Mouse (Mus musculus) G1E (cell line): Measurements from ENCODE around the gene Mtss1l. TPM values are rescaled to one million over a fixed set of nuclear protein-coding genes. Genes with fewer than 3 reads are reported as not detected.
"Not testable (repeated sequence)": the region's sequence is repeated elsewhere in the genome, so short reads cannot be mapped to it uniquely, and the experiment has no call there.

Experiments
- ATAC-seq: 2 replicates; pipeline ENCODE4 v1.8.0; 2016; ENCODE audit warnings: mild to moderate bottlenecking; ENCODE audit not compliant: insufficient number of reproducible peaks, poor library complexity, low FRiP score, severe bottlenecking; ENCODE audit errors: extremely low read depth
- DNase-seq: peaks from one replicate; pipeline ENCODE4 v3.0.0; 2012; ENCODE audit warnings: low spot score
- H3K27me3 ChIP-seq: 2 replicates; pipeline ENCODE4 v1.6.1; 2012; ENCODE audit warnings: mild to moderate bottlenecking, low read length, inconsistent platforms; ENCODE audit not compliant: insufficient read depth
- H3K36me3 ChIP-seq: replicated peaks from 2 replicates; pipeline ENCODE3; 2012; ENCODE audit warnings: mild to moderate bottlenecking, inconsistent platforms
- H3K4me1 ChIP-seq: 2 replicates; pipeline ENCODE4 v1.6.1; 2012; ENCODE audit warnings: low read depth, low read length, inconsistent platforms, mixed read lengths; ENCODE audit not compliant: insufficient read depth
- H3K4me3 ChIP-seq: 2 replicates; pipeline ENCODE4 v1.5.1; 2012; ENCODE audit warnings: low read depth, mild to moderate bottlenecking, inconsistent platforms, low read length, moderate library complexity, mixed read lengths
- H3K9me3 ChIP-seq: replicated peaks from 2 replicates; pipeline ENCODE4 v1.6.1; 2012; ENCODE audit warnings: inconsistent platforms
- CTCF ChIP-seq: IDR thresholded peaks from 2 replicates; pipeline ENCODE4 v1.5.1; 2012; ENCODE audit warnings: low read depth, low read length, inconsistent platforms, mixed read lengths
- GATA1 ChIP-seq: IDR thresholded peaks from 2 replicates; pipeline ENCODE4 v1.6.1; 2012; ENCODE audit warnings: borderline replicate concordance, low read length, inconsistent platforms, mixed read lengths
- GATA2 ChIP-seq: IDR thresholded peaks from 2 replicates; pipeline ENCODE4 v1.6.1; 2012; ENCODE audit warnings: low read depth, low read length, inconsistent platforms, borderline replicate concordance
- POLR2AphosphoS5 ChIP-seq: IDR thresholded peaks from 2 replicates; pipeline ENCODE4 v1.6.1; 2012; ENCODE audit warnings: low read depth, low read length, inconsistent platforms; ENCODE audit not compliant: insufficient replicate concordance
- TAL1 ChIP-seq: conservative IDR thresholded peaks from 2 replicates; pipeline ENCODE4 v1.6.1; 2012; ENCODE audit warnings: low read depth, low read length, inconsistent platforms, mixed read lengths
- polyA plus RNA-seq: library from polyadenylated mRNA; stranded (reverse); fragments of >175 nt; gene quantifications from 2 replicates; pipeline ENCODE4 v1.2.3, GENCODE M21; 2012
- total RNA-seq, 2 experiments: library from RNA; stranded (forward) in 1 of 2; stranded (reverse) in 1 of 2; fragments of 200-1000 nt in 1 of 2; fragments of >200 nt in 1 of 2; fragmentation: Nextera tagmentation in 1 of 2; gene quantifications; 2 replicates each; pipeline ENCODE4 v1.2.3; 2014 to 2017

Gene Mtss1l
- total and polyA plus RNA-seq, 3 experiments: 0.15 to 0.33 TPM; not detected in 1

DNA sequence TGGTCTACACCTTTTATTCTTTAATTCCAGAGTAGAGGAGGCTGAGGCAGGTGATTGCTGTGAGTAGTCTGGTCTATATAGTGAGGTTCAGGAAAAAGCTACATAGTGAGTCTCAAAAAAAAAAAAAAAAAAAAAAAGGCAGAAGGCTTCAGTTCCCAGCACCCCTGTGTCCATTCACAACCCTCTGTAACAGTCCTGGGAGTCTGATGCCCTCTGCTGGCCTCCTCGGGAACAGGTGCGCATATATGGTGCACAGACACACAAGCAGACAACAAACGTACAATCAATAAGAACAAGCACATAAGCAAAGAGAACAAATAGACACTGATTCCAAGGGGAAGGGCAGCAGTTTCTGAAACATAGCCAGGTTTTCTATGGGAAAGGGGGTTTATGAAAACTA lies 55.1 kb downstream of the Mtss1l start:
- ATAC-seq: no peak
- Histone ChIP-seq H3K4me1 (no peaks in the 10 kb centered on the region), H3K4me3 (no peak overlapping the region), H3K9me3 (peaks cover 4% of the 10 kb centered on the region), H3K36me3 (no peaks in the 10 kb centered on the region), H3K27me3 (peaks cover 7% of the 10 kb centered on the region)
- TF ChIP-seq POLR2AphosphoS5: no peak
- no peak for TF ChIP-seq GATA2
- no peak for TF ChIP-seq GATA1
- TF ChIP-seq CTCF: no peak
- no peak for TF ChIP-seq TAL1
- no peak for DNase-seq

DNA sequence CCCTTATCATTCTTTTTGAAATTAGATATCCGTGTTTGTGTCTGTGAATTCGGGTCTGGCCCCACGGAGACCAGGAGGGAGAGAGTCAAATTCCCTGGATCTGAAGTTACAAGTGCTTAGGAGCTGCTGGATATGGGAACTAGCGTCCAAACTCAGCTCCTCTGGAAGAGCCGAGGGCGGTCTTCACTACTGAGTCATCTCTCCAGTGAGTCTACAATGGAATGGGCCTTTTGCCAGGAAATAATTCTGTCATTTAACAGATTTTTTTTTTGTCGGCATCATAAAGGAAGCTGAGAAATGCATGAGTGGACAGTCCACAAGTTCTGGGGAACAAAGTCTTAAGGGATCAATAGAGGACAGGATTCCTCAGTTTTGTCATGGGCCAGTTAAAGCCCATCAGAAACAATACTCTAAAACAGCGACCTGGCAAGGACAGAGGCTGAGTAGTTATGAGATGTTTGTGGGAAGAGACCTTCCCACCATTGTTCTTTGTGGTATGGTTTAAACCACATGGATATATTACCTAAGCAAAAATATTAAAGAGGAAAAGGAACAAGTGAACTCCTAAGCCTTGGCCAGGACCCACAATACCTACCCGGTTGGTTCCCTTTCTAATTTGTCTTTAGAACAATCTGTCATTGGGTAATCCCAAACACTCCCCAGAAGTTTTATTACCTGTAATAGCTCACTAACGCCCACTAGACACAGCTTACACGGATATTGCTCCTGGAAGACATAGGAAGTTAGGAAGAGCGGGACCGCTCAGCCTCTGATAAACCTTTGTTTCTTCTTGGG lies 58.8 kb downstream of the Mtss1l start:
- Histone ChIP-seq H3K4me3 (no peak overlapping the region), H3K9me3 (peaks cover 4% of the 10 kb centered on the region), H3K27me3 (peaks cover 12% of the 10 kb centered on the region), H3K4me1 (peaks cover 8% of the 10 kb centered on the region), H3K36me3 (no peaks in the 10 kb centered on the region)
- TF ChIP-seq CTCF (no peak), TAL1 (no peak), POLR2AphosphoS5 (no peak), GATA1 (no peak), GATA2 (no peak)
- DNase-seq (no peak), ATAC-seq (no peak)

DNA sequence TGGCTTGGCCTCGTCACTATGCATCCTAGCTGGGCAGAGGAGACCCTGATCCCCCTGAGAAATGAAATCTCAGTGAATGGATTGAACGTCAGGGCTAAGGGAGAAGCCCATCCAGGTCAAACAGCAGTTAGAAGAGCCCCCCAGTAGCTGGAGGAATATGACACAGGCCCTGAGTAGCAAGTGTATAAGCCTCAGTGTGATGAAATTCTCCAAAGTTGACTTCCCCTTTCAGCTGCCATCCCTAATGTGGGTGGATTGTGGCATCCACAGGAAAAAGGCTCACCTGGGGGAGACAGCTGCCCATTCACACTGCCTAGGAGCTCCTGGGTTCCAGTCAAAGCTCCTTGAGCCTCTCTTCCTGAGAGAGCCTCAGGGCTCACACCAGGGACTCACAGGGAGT lies 64.1 kb downstream of the Mtss1l start:
- no peak for ATAC-seq
- H3K27me3 ChIP-seq: peaks cover 34% of the 10 kb centered on the region
- no peak overlapping the region for H3K4me3 ChIP-seq
- H3K9me3 ChIP-seq: no peaks in the 10 kb centered on the region
- TF ChIP-seq GATA1 (no peak), TAL1 (no peak), GATA2 (no peak), POLR2AphosphoS5 (no peak), CTCF (no peak)
- peaks cover 18% of the 10 kb centered on the region for H3K4me1 ChIP-seq
- H3K36me3 ChIP-seq: no peaks in the 10 kb centered on the region
- no peak for DNase-seq

DNA sequence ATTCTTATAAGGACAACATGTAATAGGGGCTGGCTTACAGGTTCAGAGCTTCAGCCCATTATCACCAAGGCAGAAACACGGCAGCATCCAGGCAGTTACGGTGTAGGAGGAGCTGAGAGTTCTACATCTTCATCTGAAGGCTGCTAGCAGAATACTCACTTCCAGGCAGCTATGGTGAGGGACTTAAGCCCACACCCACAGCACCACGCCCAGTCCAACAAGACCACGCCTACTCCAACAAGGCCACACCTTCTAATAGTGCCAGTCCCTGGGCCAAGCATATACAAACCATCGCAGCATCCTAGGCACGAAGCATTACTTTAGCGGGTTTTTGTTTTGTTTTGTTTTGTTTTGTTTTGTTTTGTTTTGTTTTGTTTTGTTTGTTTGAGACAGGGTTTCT lies 65.2 kb downstream of the Mtss1l start:
- H3K4me1 ChIP-seq: peaks cover 18% of the 10 kb centered on the region
- not testable (repeated sequence) for H3K9me3 ChIP-seq, DNase-seq, H3K36me3 ChIP-seq, H3K4me3 ChIP-seq, ATAC-seq
- H3K27me3 ChIP-seq: peaks cover 33% of the 10 kb centered on the region

DNA sequence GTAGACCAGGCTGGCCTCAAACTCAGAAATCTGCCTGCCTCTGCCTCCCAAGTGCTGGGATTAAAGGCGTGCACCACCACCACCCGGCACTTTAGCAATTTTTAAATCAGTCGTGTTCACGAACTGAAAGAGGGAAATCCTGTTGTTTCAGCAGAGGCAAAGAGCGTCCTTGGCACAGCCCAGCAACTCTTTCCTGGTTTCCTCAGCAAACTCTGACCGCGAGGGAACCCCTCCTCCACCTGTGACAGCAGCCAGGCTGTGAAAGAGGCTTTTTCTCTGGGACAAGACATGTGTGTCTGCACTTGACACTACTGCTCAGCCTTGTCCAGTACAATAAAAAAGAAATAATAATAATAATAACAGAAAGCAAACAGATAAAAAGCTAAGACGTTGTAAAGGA lies 65.7 kb downstream of the Mtss1l start:
- peaks cover 18% of the 10 kb centered on the region for H3K4me1 ChIP-seq

DNA sequence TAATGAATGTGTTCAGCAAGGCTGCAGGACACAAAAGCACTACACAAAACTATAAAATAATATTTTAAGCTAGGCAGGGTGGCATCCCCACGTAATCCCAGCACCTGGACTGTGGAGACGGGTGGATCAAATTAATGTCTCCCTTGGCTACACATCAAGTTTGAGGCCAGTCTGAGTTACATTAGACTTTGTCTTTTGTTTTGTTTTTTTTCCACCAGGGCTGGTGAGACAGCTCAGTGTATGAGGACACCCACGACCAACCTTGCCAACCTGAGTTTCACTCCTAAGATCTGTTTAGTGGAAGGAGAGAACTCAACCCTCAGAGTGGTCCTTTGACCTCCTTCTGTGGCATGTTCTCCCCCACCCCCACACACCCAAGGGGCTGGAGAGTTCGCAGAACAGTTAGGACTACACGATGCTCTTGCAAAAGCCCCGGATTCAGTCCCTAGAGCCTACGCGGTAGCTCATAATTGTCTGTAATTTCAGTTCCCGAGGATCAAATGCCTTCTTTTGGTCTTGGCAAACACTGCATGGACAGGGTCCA lies 66.2 kb downstream of the Mtss1l start:
- DNase-seq (no peak), ATAC-seq (no peak)
- peaks cover 18% of the 10 kb centered on the region for H3K4me1 ChIP-seq
- H3K4me3 ChIP-seq: no peak overlapping the region
- H3K9me3 ChIP-seq: no peaks in the 10 kb centered on the region
- TF ChIP-seq GATA2 (no peak), CTCF (no peak), GATA1 (no peak), TAL1 (no peak), POLR2AphosphoS5 (no peak)
- H3K36me3 ChIP-seq: no peaks in the 10 kb centered on the region
- H3K27me3 ChIP-seq: peaks cover 35% of the 10 kb centered on the region

More for the DNA sequence above, 65.7 kb downstream of the Mtss1l start:
- Histone ChIP-seq H3K27me3 (peaks cover 33% of the 10 kb centered on the region), H3K36me3 (no peaks in the 10 kb centered on the region), H3K9me3 (no peaks in the 10 kb centered on the region), H3K4me3 (no peak overlapping the region)
- DNase-seq (no peak), ATAC-seq (no peak)
- TF ChIP-seq GATA1: no peak
- no peak for TF ChIP-seq GATA2
- TF ChIP-seq POLR2AphosphoS5: no peak
- TF ChIP-seq CTCF: no peak
- TF ChIP-seq TAL1: no peak
